Comparison of ENCODE assay signal across 1 mouse cellular context in the genomic region with DNA sequence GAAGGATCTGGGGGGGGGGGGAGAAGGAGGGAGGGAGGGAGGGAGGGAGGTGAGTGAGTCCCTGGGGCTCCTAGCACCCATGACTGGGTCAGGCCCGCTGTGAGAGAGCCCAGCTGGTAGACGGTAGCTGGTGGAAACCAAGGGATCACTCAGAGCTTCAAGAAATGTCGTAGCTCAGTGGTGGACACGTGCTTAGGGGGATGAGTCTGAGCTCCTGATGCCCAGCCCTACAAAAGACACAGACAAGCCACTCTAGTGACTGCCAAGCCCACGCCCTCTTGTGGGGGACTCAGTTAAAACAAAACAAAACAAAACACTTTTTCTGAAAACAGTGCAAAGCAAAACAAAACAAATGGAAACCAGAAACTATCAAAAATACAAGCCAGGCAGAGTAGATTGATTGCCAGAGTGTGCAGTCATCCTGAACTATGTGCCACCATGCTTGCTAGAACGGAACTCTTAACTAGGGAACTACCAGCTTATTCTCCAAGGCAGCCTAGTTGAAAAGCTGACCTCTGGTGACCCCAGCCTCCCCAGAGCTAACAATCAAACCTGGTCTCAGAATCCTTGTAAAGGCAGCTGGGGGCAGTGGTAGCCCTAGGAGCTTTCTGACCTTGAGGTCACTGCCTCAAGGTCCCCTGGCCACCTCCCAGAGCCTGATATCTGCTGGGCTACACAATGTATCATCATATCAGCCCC.
TF ChIP-seq lines count a peak whose summit lies in the region.

No protein-coding gene starts in this region.

TF ChIP-seq in MEL, 35 proteins besides CTCF, POLR2A, EP300 and RAD21 (continued from another document):
- TF ChIP-seq TCF12 (IDR thresholded peaks at IDR 0.05; ENCODE audit: low read depth, low read length), result no peak
- no peak for TF ChIP-seq HCFC1 (IDR thresholded peaks at IDR 0.05; ENCODE audit: low read depth, low read length)
- no peak for TF ChIP-seq ETS1 (IDR thresholded peaks at IDR 0.05; ENCODE audit: low read depth, low read length)
- no peak for TF ChIP-seq ZMIZ1 (IDR thresholded peaks at IDR 0.05; ENCODE audit: low read depth, low read length)
- TF ChIP-seq ZC3H11A (IDR thresholded peaks at IDR 0.05; ENCODE audit: low read depth, low read length), result peak; percentile 45; the same call in 1 of the 2 replicates
- peak; percentile 48; the same call in 1 of the 2 replicates for TF ChIP-seq MYC (IDR thresholded peaks at IDR 0.05; ENCODE audit: low read depth, low read length)
- TF ChIP-seq POLR2AphosphoS2 (IDR thresholded peaks at IDR 0.05; ENCODE audit: low read length), result no peak
- peak; percentile 77 for TF ChIP-seq SMC3 (IDR thresholded peaks at IDR 0.05; ENCODE audit: low read depth, low read length)
- no peak for TF ChIP-seq ELF1 (IDR thresholded peaks at IDR 0.05; ENCODE audit: low read depth, low read length)
- peak; percentile 53 for TF ChIP-seq MXI1 (IDR thresholded peaks at IDR 0.05; ENCODE audit: low read depth, low read length)
- no peak for TF ChIP-seq JUND (IDR thresholded peaks at IDR 0.05; ENCODE audit: low read depth, low read length)
- TF ChIP-seq TAL1 (IDR thresholded peaks at IDR 0.05; ENCODE audit: low read length), result no peak
- no peak for TF ChIP-seq CHD1 (IDR thresholded peaks at IDR 0.05; ENCODE audit: low read depth, low read length)
- TF ChIP-seq KAT2A (conservative IDR thresholded peaks at IDR 0.05; ENCODE audit: low read depth, low read length), result no peak
- TF ChIP-seq SIN3A (IDR thresholded peaks at IDR 0.05; ENCODE audit: low read length), result 0 out of 2 replicates have a peak, but pooled peaks have one; percentile 30
- no peak for TF ChIP-seq UBTF (IDR thresholded peaks at IDR 0.05; ENCODE audit: borderline replicate concordance, insufficient read depth, low read depth, low read length)
- no peak for TF ChIP-seq NELFE (IDR thresholded peaks at IDR 0.05; ENCODE audit: low read depth, low read length)
- no peak for TF ChIP-seq CHD2 (IDR thresholded peaks at IDR 0.05; ENCODE audit: low read length)
